Mouse (Mus musculus) heart, postnatal 0 days (tissue): ENCODE results near the gene Pusl1. TPM values are rescaled to one million over a fixed set of nuclear protein-coding genes. Genes with fewer than 3 reads are reported as not detected.

ENCODE experiments used
- ATAC-seq: fragments of 200-750 bp; cut with Nextera tagmentation; 2 replicates; pipeline ENCODE4 v1.8.0; 2017; ENCODE audit warnings: low read depth, moderate number of reproducible peaks, moderate library complexity; ENCODE audit not compliant: insufficient read depth
- DNase-seq: peaks from one replicate; pipeline ENCODE4 v3.0.0-alpha.2; 2016; ENCODE audit warnings: low spot score
- H3K27ac ChIP-seq: fragments of 300-500 bp; sonication (generic); 2 replicates; pipeline ENCODE4 v1.5.1; 2014; ENCODE audit warnings: low read depth, mild to moderate bottlenecking
- H3K27me3 ChIP-seq: fragments of 300-500 bp; sonication (generic); 2 replicates; pipeline ENCODE4 v1.6.1; 2014; ENCODE audit warnings: low read length, mixed read lengths; ENCODE audit not compliant: control insufficient read depth, insufficient read depth
- H3K36me3 ChIP-seq: fragments of 300-500 bp; sonication (generic); replicated peaks from 2 replicates; pipeline ENCODE4 v1.6.1; 2014; ENCODE audit warnings: low read length, mixed read lengths; ENCODE audit not compliant: control insufficient read depth, insufficient read depth
- H3K4me1 ChIP-seq: fragments of 300-500 bp; sonication (generic); 2 replicates; pipeline ENCODE4 v1.6.1; 2014; ENCODE audit warnings: antibody characterized with exemption; ENCODE audit not compliant: control insufficient read depth, insufficient read depth
- H3K4me2 ChIP-seq: fragments of 300-500 bp; sonication (generic); 2 replicates; pipeline ENCODE4 v1.6.1; 2014; ENCODE audit warnings: low read depth, mild to moderate bottlenecking, low read length, moderate library complexity
- H3K4me3 ChIP-seq: fragments of 300-500 bp; sonication (generic); 2 replicates; pipeline ENCODE4 v1.5.1; 2014; ENCODE audit warnings: low read depth, low read length
- H3K9ac ChIP-seq: fragments of 300-500 bp; sonication (generic); replicated peaks from 2 replicates; pipeline ENCODE4 v1.6.1; 2014; ENCODE audit warnings: low read depth, low read length, mixed read lengths
- H3K9me3 ChIP-seq: fragments of 300-500 bp; sonication (generic); replicated peaks from 2 replicates; pipeline ENCODE4 v1.6.1; 2016; ENCODE audit warnings: low read length; ENCODE audit not compliant: control insufficient read depth
- CTCF ChIP-seq: IDR thresholded peaks from 2 replicates; pipeline ENCODE4 v1.5.1; 2016; ENCODE audit warnings: antibody characterized with exemption, control low read depth, low read depth
- EP300 ChIP-seq: IDR thresholded peaks from 2 replicates; pipeline ENCODE4 v1.6.1; 2016; ENCODE audit warnings: antibody characterized with exemption, low read depth
- WGBS: fragments of 180-500 bp; shearing (Covaris S2); extraction: QIAGEN DNeasy Blood & Tissue Kit; methylation state at CpG from one replicate; pipeline ENCODE4 v1.1.7; 2014; 5-methylcytosine and 5-hydroxymethylcytosine counted together
- polyA plus RNA-seq: library from polyadenylated mRNA; unstranded; fragments of >200 nt; fragmentation: Nextera tagmentation; extraction: Ambion mirVana; gene quantifications from 2 replicates; pipeline ENCODE4 v1.2.1, GENCODE M21; 2015
- total RNA-seq: library from RNA; depleted of rRNA; stranded (reverse); fragments of >200 nt; gene quantifications from 2 replicates; pipeline ENCODE4 v1.2.3, GENCODE M21; 2014; ENCODE audit warnings: low replicate concordance

The Pusl1 gene
- total and polyA plus RNA-seq, 2 experiments from 2014 or later: 22.3 to 33.9 TPM

DNA sequence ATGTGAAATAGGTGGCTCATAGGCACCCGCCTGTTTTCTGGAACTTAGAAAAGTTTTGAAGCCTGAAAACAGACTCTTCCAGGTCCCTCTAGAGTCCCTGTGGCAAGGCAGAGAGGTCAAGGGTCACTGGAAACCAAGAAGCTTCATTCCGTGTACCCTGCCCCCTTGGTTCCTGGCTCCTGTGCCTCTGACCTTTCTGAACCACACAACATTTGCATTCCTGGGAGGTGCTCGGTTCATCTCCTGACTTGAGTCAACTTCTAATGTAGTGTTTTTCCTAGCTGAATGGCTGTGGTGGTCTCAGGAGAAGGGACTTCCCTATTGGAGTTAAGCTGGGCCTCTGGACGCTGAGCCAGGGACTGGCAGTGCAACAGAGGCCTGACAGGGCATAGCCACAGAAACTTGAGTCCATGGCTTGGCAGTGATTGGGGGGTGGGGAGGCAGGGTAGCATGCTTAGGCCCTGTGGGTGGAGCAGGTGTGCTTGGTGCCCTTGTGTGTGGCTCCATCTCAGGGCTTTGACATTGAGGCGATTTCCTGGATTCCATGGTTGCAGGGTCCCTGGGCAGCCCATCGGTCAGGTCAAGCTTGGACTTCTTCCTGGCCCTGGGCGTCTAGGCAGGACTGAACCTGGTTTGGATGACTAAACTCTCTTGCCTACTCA, 43.0 kb downstream of the Pusl1 start:
- TF ChIP-seq CTCF: no peak
- no peak for TF ChIP-seq EP300
- no peaks in the 10 kb centered on the region for H3K27me3 ChIP-seq
- 0 out of 2 replicates have a peak overlapping the region, but pooled peaks have one; percentile 80 for H3K9ac ChIP-seq
- H3K4me3 ChIP-seq: peak overlapping the region; percentile 63
- no peaks in the 10 kb centered on the region for H3K9me3 ChIP-seq
- peak overlapping the region; percentile 74 for H3K4me2 ChIP-seq
- DNase-seq: peak; percentile 4
- 65% methylated on average over 7 of the region's 7 CpGs for WGBS
- H3K36me3 ChIP-seq: no peaks in the 10 kb centered on the region
- H3K4me1 ChIP-seq: peaks cover 16% of the 10 kb centered on the region
- no peak for ATAC-seq
- H3K27ac ChIP-seq: no peak overlapping the region

DNA sequence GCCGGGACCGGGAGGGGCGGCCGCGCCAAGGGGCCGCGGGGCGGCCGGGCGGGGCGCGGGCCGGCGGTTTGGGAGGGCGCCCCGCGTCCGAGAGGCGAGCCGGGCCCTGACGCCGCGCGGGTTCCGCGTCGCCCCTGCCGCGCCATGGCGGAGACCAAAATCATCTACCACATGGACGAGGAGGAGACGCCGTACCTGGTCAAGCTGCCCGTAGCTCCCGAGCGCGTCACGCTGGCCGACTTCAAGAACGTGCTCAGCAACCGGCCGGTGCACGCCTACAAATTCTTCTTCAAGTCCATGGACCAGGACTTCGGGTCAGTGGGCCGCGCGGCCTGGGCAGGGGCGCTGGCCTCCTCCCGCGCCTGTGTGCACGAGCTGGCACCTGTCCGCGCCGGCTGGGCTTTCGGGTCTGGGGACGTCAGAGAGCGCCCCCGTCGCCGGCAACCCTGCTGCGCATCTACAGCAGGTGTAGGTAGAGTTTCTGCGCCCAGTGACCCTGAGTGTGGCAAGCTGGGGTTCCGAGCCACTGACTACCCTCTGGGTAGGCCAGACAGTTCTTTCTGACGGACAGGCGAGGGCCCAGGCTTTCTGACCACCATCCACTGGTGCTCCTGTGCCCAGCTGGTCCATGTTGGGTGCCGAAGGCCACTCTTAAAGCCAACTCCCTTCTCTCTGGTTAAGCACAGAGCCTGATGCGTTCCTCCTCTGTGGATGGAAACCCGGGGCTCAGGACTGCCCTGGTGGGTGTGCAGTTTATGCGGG, 43.8 kb downstream of the Pusl1 start:
- 2% methylated on average over 55 of the region's 69 CpGs for WGBS
- H3K9me3 ChIP-seq: no peaks in the 10 kb centered on the region
- H3K36me3 ChIP-seq: no peaks in the 10 kb centered on the region
- peak overlapping the region; percentile 74 for H3K4me2 ChIP-seq
- TF ChIP-seq CTCF (no peak), EP300 (no peak)
- H3K4me1 ChIP-seq: peaks cover 16% of the 10 kb centered on the region
- peak overlapping the region; percentile 80 for H3K9ac ChIP-seq
- DNase-seq: peak; percentile 11
- H3K27me3 ChIP-seq: no peaks in the 10 kb centered on the region
- ATAC-seq: peak; percentile 46
- peak overlapping the region; percentile 63 for H3K4me3 ChIP-seq
- peak overlapping the region; percentile 49 for H3K27ac ChIP-seq

DNA sequence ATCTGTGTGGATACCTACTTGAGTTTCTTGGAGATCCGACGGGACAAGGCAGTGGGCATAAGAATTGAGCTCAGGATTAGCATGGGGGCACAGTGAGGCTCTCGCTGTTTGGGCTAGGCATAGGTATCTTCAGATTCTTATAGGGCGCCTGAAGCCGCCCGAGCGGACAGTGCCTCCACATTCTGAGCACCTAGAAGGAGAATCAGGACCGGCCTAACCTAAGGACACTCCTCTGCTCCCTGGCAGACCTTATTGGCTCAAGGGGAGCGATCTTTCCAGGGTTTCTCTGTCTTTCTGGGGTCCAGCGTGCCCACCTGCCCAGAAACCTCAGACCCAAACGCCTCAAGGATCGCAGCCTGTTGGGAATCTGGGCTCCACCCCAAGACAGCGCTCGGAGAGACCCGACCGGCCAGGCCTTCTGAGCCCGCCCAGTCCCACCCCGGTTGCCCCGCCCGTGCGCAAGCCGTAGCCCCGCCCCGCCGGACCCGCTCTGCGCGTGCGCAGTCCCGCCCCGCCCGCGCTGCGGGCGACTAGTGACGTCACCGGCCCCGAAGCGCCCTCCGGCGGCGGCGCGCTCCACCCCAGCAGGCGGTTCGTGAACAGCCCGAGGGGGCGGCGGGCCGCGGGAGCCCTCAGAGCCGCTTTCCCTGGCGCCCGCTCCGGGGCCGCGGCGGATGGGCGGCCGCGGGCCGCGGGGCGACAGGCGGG, 44.6 kb downstream of the Pusl1 start, which contains the start of gene Dvl1:
Dvl1 (plus strand) TSS at position 532 of the 708 bp plus-strand sequence.
- 2% methylated on average over 43 of the region's 65 CpGs for WGBS
- TF ChIP-seq EP300: no peak
- peak; percentile 39 for TF ChIP-seq CTCF
- Histone ChIP-seq H3K4me1 (peaks cover 16% of the 10 kb centered on the region), H3K9me3 (no peaks in the 10 kb centered on the region), H3K27ac (peak within 1 kb of the TSS; percentile 49), H3K27me3 (no peaks in the 10 kb centered on the region), H3K4me2 (peak within 1 kb of the TSS; percentile 74), H3K4me3 (peak within 1 kb of the TSS; percentile 63), H3K9ac (peak within 1 kb of the TSS; percentile 80), H3K36me3 (no peaks in the 10 kb centered on the region)
- DNase-seq (peak; percentile 88), ATAC-seq (peak; percentile 94)

DNA sequence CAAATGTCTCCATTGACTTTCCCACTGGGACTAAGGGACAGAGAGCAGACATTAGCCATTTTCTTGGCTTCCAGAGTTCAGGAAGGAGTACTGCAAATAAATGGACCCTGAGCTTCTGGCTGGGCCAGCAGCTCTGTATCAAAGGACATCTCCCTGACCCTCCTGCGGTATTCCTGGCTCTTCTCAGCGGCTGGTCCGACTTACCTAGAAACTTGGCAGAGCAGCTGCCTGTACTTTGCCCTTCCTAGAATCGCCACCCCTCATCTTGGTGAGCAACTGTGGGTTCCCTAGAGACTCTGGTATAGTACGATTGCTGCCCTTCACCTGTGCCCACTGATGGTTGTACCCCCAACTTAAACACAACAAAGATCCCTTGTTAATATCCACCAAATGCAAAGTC, 48.4 kb downstream of the Pusl1 start:
- Histone ChIP-seq H3K4me1 (peaks cover 20% of the 10 kb centered on the region), H3K36me3 (no peaks in the 10 kb centered on the region), H3K9ac (no peak overlapping the region), H3K9me3 (no peaks in the 10 kb centered on the region), H3K4me3 (no peak overlapping the region), H3K27me3 (0 out of 2 replicates have a peak, but pooled peaks cover 6% of the 10 kb centered on the region), H3K27ac (no peak overlapping the region), H3K4me2 (no peak overlapping the region)
- 82% methylated on average over 5 of the region's 5 CpGs for WGBS
- TF ChIP-seq EP300: no peak
- TF ChIP-seq CTCF: no peak
- ATAC-seq (no peak), DNase-seq (no peak)

DNA sequence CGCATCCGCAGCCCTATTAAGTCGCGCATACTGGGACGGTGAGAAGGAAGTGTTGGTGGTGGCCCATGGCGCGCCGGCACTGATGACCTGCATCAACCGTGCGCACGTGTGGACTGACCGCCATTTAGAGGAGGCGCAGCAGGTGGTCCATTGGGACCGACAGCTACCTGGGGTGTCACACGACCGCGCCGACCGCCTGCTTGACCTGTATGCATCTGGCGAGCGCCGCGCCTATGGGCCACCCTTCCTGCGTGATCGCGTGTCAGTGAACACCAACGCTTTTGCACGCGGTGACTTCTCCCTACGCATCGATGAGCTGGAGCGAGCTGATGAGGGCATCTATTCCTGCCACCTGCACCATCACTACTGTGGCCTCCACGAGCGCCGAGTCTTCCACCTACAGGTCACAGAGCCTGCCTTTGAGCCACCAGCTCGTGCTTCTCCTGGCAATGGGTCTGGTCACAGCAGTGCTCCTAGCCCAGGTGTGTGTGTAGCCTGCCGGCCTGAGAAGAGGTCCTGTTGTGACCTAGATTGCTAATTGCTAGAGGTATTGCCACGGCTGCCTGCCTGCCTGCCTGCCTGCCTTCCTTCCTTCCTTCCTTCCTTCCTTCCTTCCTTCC, 49.8 kb downstream of the Pusl1 start:
- H3K9ac ChIP-seq: no peak overlapping the region
- 54% methylated on average over 38 of the region's 38 CpGs for WGBS
- ATAC-seq: no peak
- H3K9me3 ChIP-seq: no peaks in the 10 kb centered on the region
- H3K4me3 ChIP-seq: peak overlapping the region; percentile 46; the same call in 1 of the 2 replicates
- TF ChIP-seq EP300 (no peak), CTCF (no peak)
- H3K4me2 ChIP-seq: peak overlapping the region; percentile 66
- H3K27me3 ChIP-seq: 0 out of 2 replicates have a peak, but pooled peaks cover 6% of the 10 kb centered on the region
- H3K36me3 ChIP-seq: no peaks in the 10 kb centered on the region
- no peak for DNase-seq
- peaks cover 18% of the 10 kb centered on the region; the same call in 1 of the 2 replicates for H3K4me1 ChIP-seq
- H3K27ac ChIP-seq: no peak overlapping the region
